Mouse (Mus musculus) testis, adult 2 months (tissue): ENCODE results near the gene Tma7.

ENCODE experiments used
- CTCF ChIP-seq: fragments of 200-500 bp; IDR thresholded peaks from 2 replicates; pipeline ENCODE4 v1.5.1; 2012; ENCODE audit warnings: low read depth, mild to moderate bottlenecking, inconsistent platforms, low read length, moderate library complexity; ENCODE audit not compliant: control insufficient read depth, insufficient read depth, insufficient replicate concordance
- POLR2A ChIP-seq: fragments of 200-500 bp; IDR thresholded peaks from 2 replicates; pipeline ENCODE4 v1.6.1; 2012; ENCODE audit warnings: low read depth, mild to moderate bottlenecking, inconsistent platforms, low read length, moderate library complexity; ENCODE audit not compliant: control insufficient read depth

DNA sequence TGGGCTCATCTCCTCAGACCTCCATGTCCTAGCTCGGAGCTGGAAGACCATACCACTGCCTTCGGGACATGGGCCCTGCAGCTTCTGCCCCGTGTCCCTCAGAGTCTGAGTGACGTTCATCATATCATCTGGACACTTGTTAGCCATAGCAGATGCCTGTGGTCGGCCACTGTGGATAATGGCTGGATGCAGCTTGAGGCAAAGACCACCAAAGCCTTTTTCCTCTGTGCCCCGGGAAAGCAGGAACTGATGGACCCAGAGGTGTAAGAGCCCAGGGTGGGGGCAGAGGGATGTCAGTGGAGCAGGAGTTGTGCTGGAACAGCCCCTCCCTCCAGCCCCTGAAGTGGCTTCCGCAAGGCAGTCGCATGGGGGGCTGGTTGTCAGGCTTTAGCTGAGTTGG, 50.7 kb downstream of the Tma7 start:
- TF ChIP-seq CTCF, result no peak
- TF ChIP-seq POLR2A, result no peak
